Mouse (Mus musculus): ENCODE data around the gene Tti1. TPM values are rescaled to one million over a fixed set of nuclear protein-coding genes. Genes with fewer than 3 reads are reported as not detected.

Tti1 gene
- polyA plus RNA-seq, 1 experiment: 20.6 TPM

DNA sequence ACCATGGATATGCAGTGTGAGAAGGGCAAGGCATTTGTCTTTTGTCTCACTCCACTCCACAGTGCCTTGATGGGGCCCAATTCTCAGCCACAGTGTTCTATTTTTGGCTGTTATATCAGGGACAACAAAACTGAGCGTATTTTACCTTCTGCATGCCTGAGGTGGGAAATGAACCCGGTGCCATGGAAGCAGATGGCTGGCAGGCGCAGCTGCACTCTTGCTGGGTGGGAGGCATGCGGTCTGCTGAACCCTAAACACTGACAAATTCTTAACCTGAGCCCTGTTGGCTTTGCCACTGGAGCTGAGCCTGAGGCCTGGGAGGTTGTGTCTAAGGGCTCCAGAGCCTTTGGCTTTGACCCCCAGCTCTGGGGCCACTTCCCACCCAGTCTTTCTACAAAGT lies 42.6 kb downstream of the Tti1 start:
- Histone ChIP-seq H3K27ac (ENCODE audit: insufficient read depth, low read length) (no peak overlapping the region), H3K4me3 (ENCODE audit: insufficient read depth, low read length) (no peak overlapping the region), H3K4me1 (ENCODE audit: control insufficient read depth, insufficient read depth, low read length) (peaks cover 2% of the 10 kb centered on the region; the same call in 1 of the 2 replicates)
- TF ChIP-seq CTCF (IDR thresholded peaks at IDR 0.05; ENCODE audit: borderline replicate concordance, insufficient read depth, low read length) (no peak), POLR2A (IDR thresholded peaks at IDR 0.05; ENCODE audit: low read depth, low read length) (no peak)

DNA sequence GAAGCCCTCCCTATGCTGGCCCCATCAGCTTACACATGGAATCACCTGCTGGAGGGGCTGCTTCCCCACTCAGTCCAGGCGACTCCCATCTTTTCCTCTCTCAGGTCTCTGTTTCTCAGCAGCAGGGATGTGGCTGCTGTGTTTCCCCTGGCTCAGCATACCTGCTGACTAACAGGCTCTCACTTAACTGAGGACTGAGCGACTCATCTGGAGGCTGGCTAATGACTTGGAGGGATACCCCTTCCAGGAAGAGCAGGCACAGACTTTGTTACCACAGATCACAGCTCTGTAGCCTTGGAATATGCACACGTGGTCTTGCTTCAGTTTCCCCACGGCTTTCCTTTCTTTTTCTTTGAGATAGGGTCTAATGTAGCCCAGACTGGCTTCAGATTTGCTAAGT lies 45.0 kb downstream of the Tti1 start:
- no peak overlapping the region for H3K4me3 ChIP-seq (ENCODE audit: insufficient read depth, low read length)
- TF ChIP-seq POLR2A (IDR thresholded peaks at IDR 0.05; ENCODE audit: low read depth, low read length): no peak
- TF ChIP-seq CTCF (IDR thresholded peaks at IDR 0.05; ENCODE audit: borderline replicate concordance, insufficient read depth, low read length): no peak
- H3K27ac ChIP-seq (ENCODE audit: insufficient read depth, low read length): no peak overlapping the region
- H3K4me1 ChIP-seq (ENCODE audit: control insufficient read depth, insufficient read depth, low read length): peaks cover 2% of the 10 kb centered on the region; the same call in 1 of the 2 replicates

DNA sequence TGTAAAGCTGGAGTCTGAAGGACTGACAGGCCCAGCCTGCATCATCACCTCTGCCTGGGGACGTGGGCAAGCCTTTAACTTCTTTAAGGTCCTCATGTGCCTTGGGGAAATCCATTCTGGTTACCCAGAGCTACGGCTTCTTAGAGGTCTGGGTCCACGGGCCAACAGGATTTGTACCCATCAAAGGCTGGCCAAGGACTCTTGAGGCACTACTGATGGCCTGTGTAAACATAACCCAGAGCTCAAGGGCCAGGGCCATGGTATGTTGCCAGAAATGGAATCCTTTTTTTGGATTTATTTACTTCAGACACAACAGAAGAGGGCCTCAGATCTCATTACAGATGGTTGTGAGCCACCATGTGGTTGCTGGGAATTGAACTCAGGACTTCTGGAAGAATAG lies 45.5 kb downstream of the Tti1 start:
- TF ChIP-seq CTCF (IDR thresholded peaks at IDR 0.05; ENCODE audit: borderline replicate concordance, insufficient read depth, low read length) (no peak), POLR2A (IDR thresholded peaks at IDR 0.05; ENCODE audit: low read depth, low read length) (no peak)
- Histone ChIP-seq H3K27ac (ENCODE audit: insufficient read depth, low read length) (no peak overlapping the region), H3K4me1 (ENCODE audit: control insufficient read depth, insufficient read depth, low read length) (peaks cover 2% of the 10 kb centered on the region; the same call in 1 of the 2 replicates), H3K4me3 (ENCODE audit: insufficient read depth, low read length) (no peak overlapping the region)

DNA sequence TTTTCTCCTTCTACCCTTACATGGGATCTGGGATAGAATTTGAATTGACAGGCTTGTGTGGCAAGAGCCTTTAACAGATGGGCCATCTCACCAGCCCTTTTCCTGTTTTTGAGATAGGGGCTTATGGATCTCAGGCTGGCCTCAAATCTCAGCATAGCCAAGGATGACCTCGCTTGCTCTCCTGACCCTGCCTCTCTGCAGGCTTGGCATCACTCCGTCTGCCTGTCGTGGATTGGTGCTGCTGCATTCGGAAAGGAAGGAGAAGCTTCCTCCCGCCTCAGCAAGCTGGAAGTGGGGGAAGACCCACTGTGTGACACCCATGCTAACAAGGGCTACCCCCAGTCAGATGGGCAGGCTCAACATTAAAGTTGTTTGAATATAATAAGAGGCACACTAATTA lies 49.0 kb downstream of the Tti1 start:
- no peak overlapping the region for H3K27ac ChIP-seq (ENCODE audit: insufficient read depth, low read length)
- H3K4me3 ChIP-seq (ENCODE audit: insufficient read depth, low read length): no peak overlapping the region
- no peak for TF ChIP-seq POLR2A (IDR thresholded peaks at IDR 0.05; ENCODE audit: low read depth, low read length)
- no peak for TF ChIP-seq CTCF (IDR thresholded peaks at IDR 0.05; ENCODE audit: borderline replicate concordance, insufficient read depth, low read length)
- peaks cover 2% of the 10 kb centered on the region; the same call in 1 of the 2 replicates for H3K4me1 ChIP-seq (ENCODE audit: control insufficient read depth, insufficient read depth, low read length)

DNA sequence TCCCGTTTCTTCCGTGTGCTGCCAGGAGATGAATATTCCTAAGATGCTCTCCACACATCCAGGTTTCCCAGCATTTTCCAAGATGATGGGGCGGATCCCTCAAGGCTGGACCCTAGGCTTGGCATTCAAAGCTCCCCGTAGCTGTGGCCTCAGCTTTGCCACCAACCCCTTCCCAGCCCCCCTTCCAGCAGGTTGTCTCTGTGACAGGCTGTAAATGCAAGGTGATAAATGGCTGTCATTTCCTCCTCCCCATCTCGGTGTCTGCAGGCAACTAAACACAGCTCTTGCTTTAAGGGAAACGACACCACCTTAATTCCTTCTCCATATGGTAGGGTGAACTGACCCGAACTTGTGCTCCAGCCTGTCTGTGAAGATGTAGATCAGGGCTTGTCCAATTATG lies 52.6 kb downstream of the Tti1 start:
- no peaks in the 10 kb centered on the region for H3K4me1 ChIP-seq (ENCODE audit: control insufficient read depth, insufficient read depth, low read length)
- no peak overlapping the region for H3K27ac ChIP-seq (ENCODE audit: insufficient read depth, low read length)
- H3K4me3 ChIP-seq (ENCODE audit: insufficient read depth, low read length): no peak overlapping the region
- TF ChIP-seq POLR2A (IDR thresholded peaks at IDR 0.05; ENCODE audit: low read depth, low read length) (no peak), CTCF (IDR thresholded peaks at IDR 0.05; ENCODE audit: borderline replicate concordance, insufficient read depth, low read length) (no peak)

DNA sequence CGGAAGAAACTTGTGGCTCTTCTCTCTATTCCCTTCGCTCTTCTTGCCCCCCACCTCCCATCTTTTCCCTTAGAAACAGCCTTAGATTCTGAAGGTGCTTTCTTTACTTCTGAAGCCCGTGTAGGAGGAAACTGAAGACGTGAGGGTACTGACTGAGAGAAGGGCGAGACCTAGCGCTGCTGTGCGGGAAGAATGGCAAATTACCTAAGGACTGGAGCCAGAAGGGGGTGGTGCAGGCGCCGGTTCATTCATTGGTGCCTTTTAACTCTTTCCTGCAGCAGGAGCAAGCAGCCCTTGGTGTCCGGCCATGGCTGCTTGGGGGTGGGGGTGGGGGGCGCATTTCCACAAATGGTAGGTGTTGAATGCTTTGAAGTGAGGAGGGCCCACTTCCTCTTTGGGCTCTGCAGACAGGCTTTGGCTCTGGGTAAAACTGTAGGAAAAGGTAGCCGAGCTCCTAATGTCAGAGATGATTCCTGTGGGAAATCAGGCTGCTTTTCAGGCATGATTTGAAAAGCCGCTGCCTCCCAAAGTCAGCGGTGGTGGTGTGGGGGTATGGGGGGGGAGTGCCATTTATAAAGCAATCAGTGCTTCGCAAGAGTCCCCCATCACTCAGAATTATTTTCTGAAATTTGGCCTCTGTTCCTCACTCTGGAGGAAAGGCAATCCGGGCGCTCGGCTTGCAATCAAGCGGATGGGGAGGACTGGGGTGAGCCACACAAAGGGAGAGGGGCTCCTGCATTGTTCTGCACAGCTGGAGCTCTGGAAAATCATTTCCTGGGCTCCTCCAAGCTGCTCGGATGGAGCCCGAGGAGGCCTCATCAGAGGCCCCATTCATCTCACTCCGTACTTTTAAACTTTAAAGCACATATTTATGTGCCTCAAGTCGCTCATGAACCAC lies 53.4 kb downstream of the Tti1 start:
- TF ChIP-seq CTCF (IDR thresholded peaks at IDR 0.05; ENCODE audit: borderline replicate concordance, insufficient read depth, low read length) (no peak), POLR2A (IDR thresholded peaks at IDR 0.05; ENCODE audit: low read depth, low read length) (no peak)
- Histone ChIP-seq H3K4me3 (ENCODE audit: insufficient read depth, low read length) (no peak overlapping the region), H3K4me1 (ENCODE audit: control insufficient read depth, insufficient read depth, low read length) (no peaks in the 10 kb centered on the region), H3K27ac (ENCODE audit: insufficient read depth, low read length) (no peak overlapping the region)

DNA sequence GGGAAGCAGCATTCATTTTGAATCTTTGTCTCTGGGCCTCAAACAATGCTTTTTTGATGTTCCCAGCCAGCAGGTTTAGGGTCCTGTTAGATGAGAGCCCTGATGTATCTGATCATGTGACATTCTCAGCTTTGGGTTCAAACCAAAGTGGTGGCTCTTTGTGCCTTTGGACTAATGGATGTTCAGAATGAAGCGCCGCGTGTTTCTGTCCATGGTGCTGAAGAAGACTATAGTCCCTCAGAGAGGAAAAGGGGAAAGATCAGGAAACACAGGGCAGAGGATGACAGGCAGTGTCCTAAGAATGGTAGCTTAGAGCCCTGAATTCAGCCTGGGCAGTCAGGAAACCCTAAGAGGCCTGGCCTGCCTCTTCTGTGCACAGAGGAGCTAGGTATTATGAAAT lies 57.6 kb downstream of the Tti1 start:
- TF ChIP-seq POLR2A (IDR thresholded peaks at IDR 0.05; ENCODE audit: low read depth, low read length) (no peak), CTCF (IDR thresholded peaks at IDR 0.05; ENCODE audit: borderline replicate concordance, insufficient read depth, low read length) (no peak)
- no peak overlapping the region for H3K27ac ChIP-seq (ENCODE audit: insufficient read depth, low read length)

DNA sequence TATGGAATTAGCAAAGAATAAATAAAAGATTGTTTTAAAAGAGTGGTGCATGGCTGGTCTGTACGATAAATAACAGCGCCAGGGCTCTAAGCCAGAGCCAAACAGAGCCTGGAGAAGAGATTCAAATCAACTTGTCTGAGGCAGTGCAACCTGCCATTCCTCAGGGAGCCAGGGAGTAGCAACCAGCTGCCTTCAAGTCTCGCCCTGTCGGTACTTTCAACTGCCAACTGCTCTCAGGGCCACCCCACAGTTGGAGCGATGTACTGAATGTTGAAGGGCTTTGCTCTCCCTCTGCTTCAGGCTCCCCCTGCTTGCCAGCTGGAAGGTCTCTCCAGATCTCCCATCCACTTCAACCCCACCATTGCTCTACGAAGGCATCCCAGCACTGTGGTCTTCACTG lies 58.1 kb downstream of the Tti1 start:
- TF ChIP-seq CTCF (IDR thresholded peaks at IDR 0.05; ENCODE audit: borderline replicate concordance, insufficient read depth, low read length) (no peak), POLR2A (IDR thresholded peaks at IDR 0.05; ENCODE audit: low read depth, low read length) (no peak)
- no peak overlapping the region for H3K4me3 ChIP-seq (ENCODE audit: insufficient read depth, low read length)
- H3K4me1 ChIP-seq (ENCODE audit: control insufficient read depth, insufficient read depth, low read length): no peaks in the 10 kb centered on the region
- H3K27ac ChIP-seq (ENCODE audit: insufficient read depth, low read length): no peak overlapping the region

More for the DNA sequence above, 57.6 kb downstream of the Tti1 start:
- Histone ChIP-seq H3K4me3 (ENCODE audit: insufficient read depth, low read length) (no peak overlapping the region), H3K4me1 (ENCODE audit: control insufficient read depth, insufficient read depth, low read length) (no peaks in the 10 kb centered on the region)

DNA sequence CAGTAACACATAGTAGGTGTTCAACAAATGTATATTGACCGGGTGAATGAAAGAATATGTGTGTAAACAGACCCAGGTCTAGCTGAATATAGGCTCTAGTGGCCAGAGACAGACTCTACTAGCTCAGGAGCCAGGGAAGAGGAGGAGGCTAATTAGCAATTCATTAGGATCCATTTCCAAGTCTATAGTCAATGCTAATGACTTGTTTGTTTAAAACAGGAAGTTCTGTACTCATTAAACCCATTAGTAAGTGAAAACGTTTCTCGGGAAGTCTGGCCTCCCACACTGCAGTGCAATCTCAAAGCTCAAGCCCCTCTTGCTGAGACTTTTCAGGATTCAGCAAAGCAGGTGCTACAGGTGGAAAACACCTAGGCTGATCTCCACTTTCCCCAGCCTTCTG lies 60.4 kb downstream of the Tti1 start:
- TF ChIP-seq POLR2A (IDR thresholded peaks at IDR 0.05; ENCODE audit: low read depth, low read length) (no peak), CTCF (IDR thresholded peaks at IDR 0.05; ENCODE audit: borderline replicate concordance, insufficient read depth, low read length) (no peak)

DNA sequence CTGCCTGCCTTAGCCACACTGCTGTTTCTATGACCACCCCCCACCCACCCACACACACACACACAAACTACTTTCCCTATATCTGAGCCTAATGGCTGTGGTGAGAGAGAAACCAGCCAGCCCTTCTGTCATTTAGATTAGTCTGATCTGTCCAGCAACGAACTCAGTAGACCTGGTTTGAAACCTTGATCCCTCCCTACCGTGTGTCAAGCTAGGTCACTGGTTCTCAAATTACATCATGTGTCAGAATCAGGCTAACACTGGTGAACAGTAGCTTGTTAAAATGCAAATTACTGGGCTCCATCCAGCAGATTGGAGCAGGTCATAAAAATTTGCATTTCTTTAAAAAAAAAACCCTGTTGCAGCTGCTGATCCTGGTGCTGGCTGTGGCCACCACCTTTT lies 70.5 kb downstream of the Tti1 start:
- Histone ChIP-seq H3K27ac (ENCODE audit: insufficient read depth, low read length) (no peak overlapping the region), H3K4me1 (ENCODE audit: control insufficient read depth, insufficient read depth, low read length) (no peaks in the 10 kb centered on the region), H3K4me3 (ENCODE audit: insufficient read depth, low read length) (no peak overlapping the region)
- TF ChIP-seq CTCF (IDR thresholded peaks at IDR 0.05; ENCODE audit: borderline replicate concordance, insufficient read depth, low read length) (no peak), POLR2A (IDR thresholded peaks at IDR 0.05; ENCODE audit: low read depth, low read length) (no peak)

More for the DNA sequence above, 60.4 kb downstream of the Tti1 start:
- H3K4me3 ChIP-seq (ENCODE audit: insufficient read depth, low read length): no peak overlapping the region
- H3K27ac ChIP-seq (ENCODE audit: insufficient read depth, low read length): no peak overlapping the region
- H3K4me1 ChIP-seq (ENCODE audit: control insufficient read depth, insufficient read depth, low read length): no peaks in the 10 kb centered on the region

Measured in embryonic fibroblast, embryonic 13.5 days (primary cell).